Mouse (Mus musculus) embryonic fibroblast, embryonic 13.5 days (primary cell): ENCODE measurements around the gene Cfap65.

Source experiments
- CTCF ChIP-seq: IDR thresholded peaks from 2 replicates; pipeline ENCODE4 v1.5.1; 2011; ENCODE audit warnings: mild to moderate bottlenecking, control low read depth, low read length, moderate library complexity, borderline replicate concordance; ENCODE audit not compliant: insufficient read depth
- POLR2A ChIP-seq: IDR thresholded peaks from 2 replicates; pipeline ENCODE4 v1.6.1; 2011; ENCODE audit warnings: low read depth, mild to moderate bottlenecking, control low read depth, low read length, moderate library complexity

GRCm38 (mm10) chr1:74964494-74965215, 29.3 kb upstream of the Cfap65 start:
- TF ChIP-seq CTCF, result peak; percentile 92; the same call in 1 of the 2 replicates
- TF ChIP-seq POLR2A, result no peak
